Mouse (Mus musculus): ENCODE data around the gene Slco2a1.

Gene Slco2a1

GRCm38 (mm10) chr9:102982376-102982775, 6.1 kb upstream of the Slco2a1 start:
- DNase-seq (ENCODE audit: low read depth, low spot score), result no peak

DNA sequence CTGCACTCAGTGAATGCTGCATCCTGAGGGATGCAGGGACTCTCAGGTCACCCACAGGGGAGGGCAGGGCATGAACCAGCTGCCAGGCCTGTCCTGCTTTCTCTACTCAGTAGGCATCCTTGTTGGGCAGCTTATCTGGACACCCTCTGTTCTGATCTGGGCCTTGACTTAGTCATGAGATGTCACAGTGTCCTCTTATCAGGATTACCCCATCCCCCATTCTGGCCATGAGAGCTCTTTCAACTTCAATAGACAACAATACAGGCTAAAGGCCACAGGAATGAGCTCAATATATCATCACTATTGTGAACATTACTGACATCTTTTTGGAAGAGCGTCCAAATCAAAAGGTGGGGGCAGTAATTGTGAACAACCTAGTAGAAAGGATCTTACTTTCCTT, 3.4 kb upstream of the Slco2a1 start:
- DNase-seq (ENCODE audit: low read depth, low spot score), result no peak

- DNase-seq (ENCODE audit: low read depth, low spot score), result no peak
Observed at GRCm38 (mm10) chr9:102985939-102986338, 2.6 kb upstream of the Slco2a1 start.

DNA sequence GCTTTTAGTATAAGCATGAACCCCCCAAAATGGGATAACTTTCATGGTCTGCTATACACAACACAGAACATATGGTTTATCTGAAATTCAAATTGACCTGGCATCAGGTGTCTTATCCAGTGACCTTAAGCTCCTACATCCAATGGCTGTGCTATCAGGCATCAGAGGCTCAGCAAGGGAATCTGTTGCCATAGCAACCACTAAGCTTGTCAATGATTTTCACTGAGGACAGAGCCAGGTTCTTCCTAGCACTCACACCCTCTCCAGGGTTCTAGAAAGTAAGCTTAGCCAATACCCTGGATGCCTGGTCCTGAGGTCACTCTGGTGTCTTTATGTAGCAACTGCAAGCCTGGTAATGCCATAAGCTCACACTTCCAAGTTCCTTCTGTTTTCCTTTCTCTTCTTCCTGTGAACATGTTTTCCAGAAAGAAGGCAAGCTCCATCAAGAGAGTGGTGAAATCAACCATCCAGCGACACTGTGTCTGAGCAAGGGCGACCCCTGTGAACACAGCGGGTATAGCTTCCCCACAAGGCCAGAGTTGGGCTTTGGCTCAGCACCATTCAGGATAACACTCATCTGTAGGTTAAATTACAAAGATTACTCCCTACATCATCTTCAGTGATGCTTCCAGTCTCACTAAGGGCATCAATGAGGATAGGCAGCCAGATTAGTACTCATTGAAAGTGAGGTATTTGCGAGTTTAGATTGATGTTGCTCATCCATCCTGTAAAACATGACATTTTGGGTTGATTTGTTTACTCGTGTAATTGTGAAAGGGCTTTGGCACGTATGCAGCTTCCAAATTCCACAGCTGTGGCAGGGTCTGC, 2.0 kb downstream of the Slco2a1 start:
- no peak for DNase-seq (ENCODE audit: low read depth, low spot score)

- no peak for DNase-seq (ENCODE audit: low read depth, low spot score)
Observed at GRCm38 (mm10) chr9:102991134-102991406, 2.6 kb downstream of the Slco2a1 start.

DNA sequence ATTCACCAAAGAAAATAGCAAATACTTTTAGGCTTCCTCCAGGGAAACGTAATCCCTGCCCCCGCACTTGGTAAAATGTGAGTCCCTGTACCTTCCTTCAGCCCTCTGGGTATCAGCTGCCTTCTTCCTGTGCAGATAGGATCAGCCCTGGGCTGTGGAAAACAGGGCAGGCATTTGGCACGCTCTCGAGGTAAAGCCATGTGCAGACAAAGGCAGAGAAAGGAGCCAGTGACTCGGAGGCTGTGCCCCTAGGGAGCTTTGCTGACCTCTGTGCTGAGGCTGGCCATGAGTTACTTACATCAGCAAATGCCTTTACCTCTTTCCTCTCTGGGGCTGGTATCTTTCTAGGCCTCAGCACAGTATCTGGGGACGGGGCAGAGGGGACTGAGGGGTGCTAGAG, 4.4 kb downstream of the Slco2a1 start:
- no peak for DNase-seq (ENCODE audit: low read depth, low spot score)

GRCm38 (mm10) chr9:102993764-102994163, 5.3 kb downstream of the Slco2a1 start:
- no peak for DNase-seq (ENCODE audit: low read depth, low spot score)

DNA sequence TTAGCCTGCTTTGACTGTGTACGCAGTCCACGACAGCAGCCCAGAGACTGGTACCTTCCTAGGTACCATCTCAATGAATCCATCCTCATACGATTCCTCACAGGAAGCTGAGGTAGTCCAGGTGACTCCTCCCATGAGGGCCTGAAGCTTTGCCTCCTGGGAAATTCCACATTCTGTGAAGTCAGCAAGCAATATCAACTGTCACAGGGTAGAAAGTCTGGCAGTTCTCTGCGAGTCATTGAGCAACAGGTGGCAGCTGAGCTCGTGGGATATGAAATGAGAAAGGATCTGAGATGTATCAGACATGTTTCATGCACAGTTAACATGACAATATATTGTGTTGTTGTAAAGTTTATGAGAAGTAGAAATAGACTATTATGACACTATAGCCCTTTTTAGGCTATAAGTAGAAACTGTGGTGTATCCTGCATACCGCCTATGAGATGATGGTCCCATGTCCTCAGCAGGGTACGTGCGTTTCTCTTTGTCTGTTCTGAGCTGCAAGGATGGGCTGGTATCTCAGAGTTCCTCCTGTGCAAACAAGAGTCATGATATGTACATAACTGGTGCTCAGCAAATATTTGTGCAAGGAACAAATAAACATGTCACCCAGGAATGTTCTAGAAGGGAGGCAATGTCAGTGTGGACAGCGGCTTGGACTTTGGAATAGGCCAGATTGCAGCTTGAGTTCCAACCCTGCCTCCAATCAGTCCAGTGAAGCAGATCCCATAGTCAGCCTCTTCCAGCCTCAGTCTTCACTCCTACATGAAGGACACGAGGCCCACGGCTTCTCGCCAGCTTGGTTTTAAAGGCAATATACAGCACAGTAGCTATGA, 7.5 kb downstream of the Slco2a1 start:
- DNase-seq (ENCODE audit: low read depth, low spot score), result no peak

- DNase-seq (ENCODE audit: low read depth, low spot score), result no peak
Observed at GRCm38 (mm10) chr9:103000384-103000783, 11.9 kb downstream of the Slco2a1 start.

DNA sequence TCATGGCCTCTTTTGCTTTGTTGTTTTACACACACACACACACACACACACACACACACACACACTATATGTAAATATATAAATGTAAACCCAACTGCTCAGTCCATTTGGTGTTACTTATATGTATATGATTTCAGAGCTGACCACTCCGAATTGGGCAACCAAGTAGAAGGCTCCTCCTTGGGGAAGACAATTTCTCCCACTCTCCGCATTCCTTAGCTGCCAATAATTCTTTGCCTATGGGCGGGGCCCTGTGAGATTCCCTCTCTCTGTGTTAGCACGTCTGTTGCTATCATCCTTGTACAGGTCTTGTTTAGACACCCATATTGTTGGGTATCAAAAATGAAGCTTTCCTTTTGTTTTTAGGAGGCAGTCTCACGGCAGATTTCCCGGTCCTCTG, 15.8 kb downstream of the Slco2a1 start:
- no peak for DNase-seq (ENCODE audit: low read depth, low spot score)

- no peak for DNase-seq (ENCODE audit: low read depth, low spot score)
Observed at GRCm38 (mm10) chr9:103007699-103008078, 19.2 kb downstream of the Slco2a1 start.

DNA sequence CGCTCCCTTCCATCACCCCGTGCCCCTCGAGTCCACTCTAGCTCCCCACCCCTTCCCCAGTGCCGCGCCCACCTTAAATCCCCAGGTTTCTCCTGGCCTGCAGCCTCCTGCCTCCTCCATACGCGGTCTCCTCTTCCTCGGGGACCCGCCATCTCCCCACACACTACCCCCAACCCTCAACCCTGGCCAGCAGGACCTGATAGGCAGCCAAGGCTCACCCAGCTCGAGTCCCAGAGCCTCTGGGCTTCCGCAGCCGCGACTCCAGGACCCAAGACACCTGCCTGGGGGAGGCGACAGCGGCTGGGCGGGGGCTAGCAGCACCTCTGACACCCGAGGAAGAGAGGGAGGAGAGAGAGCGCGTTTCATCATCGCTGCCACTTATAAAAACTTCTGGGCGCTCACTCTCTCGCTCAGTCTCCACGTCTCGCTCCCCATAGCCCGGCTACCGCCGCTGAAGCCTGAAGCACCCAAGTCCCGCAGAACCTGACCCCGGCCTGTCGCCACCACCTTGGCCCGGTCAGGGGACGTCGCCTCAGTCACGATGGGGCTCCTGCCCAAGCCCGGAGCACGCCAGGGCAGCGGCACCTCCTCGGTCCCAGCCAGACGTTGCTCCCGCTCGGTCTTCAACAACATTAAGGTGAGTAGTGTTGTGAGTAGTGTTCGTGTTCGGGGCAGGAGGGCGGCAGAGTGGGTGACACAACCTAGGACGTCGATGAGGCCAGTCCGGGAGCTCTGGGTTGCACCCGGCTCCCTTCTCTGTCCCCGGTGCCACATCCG, 19.8 kb downstream of the Slco2a1 start:
- no peak for DNase-seq (ENCODE audit: low read depth, low spot score)

DNA sequence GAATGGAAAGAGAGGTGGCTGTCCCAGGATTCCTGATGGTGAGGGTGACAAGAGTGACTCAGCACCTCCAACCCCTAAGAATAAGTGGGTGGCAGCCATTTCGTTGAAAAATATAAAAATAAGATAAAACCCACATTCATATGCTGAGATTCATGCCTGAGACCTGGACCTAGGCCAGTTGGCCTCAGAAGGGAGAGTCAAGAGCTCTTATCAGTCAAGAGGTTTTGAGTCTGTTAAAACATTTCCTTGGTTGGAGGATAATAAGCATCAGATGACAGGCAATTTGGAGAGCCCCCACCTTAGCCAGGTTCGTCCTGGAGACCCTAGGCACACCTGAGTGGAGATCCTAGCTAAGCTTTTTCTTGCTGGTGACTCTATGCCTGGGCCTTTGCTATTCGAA, 21.6 kb downstream of the Slco2a1 start:
- no peak for DNase-seq (ENCODE audit: low read depth, low spot score)

- DNase-seq (ENCODE audit: low read depth, low spot score), result no peak
Observed at GRCm38 (mm10) chr9:103013366-103013765, 24.9 kb downstream of the Slco2a1 start.

DNA sequence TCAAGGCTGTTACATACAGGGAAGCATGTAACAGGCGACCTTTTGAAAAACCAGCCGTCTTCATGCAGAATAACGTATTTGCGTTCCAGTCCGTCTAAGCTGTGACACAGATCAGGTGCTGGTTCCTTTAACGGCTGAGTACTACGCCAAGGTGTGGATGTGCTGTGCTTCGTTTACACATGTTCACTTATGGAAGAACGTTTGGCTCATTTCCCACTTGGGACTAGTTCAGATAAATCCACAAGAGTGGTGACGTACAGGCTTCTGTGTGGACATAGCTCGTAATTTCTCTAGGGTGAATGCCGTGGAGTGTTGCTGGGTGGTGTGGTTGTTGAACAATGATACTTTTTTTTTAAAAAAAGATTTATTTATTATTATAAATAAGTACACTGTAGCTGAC, 26.2 kb downstream of the Slco2a1 start:
- DNase-seq (ENCODE audit: low read depth, low spot score), result no peak

- no peak for DNase-seq (ENCODE audit: low read depth, low spot score)
Observed at GRCm38 (mm10) chr9:103024116-103024515, 35.6 kb downstream of the Slco2a1 start.

DNA sequence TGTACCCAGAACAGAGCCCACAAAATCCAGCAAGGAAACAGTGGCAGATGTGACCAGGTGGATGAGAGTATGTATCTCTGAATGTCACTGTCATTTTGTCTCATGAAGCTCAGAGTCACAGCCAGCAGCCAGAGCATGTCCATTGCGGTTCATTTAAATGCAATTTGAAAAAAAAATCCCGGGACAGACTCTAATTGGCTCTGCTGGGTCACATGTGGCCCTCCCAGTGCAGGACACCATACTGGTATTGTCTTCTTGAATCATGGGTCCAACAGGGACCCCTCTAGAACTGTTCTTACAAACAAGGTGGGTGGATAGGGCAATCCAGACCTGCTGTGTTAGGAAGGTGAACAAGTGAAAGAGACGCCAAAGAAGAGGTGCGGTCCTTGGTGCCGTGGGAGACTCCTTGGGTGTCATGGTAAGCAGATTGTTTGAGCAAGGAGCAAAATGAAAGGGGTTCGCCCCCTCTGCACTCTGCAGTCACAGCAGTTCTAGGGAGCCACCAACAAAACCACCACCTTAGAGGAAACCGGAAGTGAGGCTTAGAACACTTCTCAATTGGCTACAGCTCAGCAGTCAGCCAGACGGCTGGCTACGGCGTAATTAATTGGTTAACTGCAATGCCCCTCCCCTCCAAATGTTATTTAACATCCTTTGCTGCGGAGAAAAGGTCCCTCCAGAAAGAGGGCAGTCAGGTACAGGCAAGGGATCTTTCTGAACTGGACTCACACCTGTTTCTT, 38.8 kb downstream of the Slco2a1 start:
- DNase-seq (ENCODE audit: low read depth, low spot score), result no peak

DNA sequence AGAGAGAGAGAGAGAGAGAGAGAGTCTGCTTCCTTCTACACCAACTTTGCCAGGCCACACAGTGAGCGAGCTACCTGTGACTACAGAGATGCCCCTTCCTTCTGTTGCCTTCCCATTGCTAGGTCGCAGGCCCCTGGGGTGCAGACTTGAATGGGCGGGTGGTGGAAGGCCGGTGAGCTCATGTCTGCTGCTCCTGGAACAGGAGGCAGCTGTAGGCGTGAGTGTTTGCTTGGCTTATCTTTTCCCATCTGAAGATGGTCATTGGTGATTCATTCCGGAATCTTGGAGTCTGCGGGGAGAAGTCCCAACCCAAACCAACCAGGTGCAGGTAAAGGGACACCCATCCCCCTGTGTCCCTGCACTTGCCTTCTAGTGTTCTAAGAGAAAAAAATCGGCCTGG, 40.5 kb downstream of the Slco2a1 start:
- no peak for DNase-seq (ENCODE audit: low read depth, low spot score)

DNA sequence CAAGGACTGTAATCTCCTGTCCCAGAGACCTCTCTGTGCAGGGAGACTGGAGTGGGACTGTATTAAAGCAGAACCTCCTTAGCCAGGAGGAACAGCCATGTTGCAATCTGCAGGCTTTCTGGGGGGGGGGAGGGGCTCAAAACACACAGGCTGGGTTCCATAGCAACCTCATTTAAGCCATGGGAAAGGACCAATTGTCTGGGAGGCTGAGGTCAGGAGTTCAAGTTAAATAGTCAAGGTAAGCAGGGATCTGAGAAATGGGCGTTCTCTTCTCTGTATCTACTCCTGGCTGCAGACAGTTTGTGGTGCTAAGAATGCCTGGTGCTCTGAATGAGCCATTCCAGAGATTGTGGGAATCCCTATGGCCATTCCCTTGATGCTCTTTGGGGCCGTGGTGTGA, 41.5 kb downstream of the Slco2a1 start:
- DNase-seq (ENCODE audit: low read depth, low spot score), result no peak

DNA sequence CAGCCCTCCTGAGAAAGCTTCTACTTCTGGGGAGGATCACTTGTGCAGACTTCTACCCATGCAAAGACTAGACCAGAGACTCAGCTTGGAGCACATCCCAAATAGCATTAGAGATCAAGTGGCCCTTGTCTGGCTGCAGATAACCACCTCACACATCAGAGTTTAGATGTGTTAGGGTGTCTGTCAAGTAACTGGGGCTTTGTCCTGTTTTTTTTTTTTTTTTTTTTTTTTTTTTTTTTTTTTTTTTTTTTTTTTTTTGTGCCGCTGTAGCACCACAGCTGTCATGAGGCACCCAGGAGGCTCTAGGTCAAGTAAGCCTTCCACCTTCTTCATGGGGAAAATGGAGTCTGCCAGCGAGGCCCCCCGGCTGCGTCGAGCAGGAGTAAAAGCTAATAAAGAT, 42.7 kb downstream of the Slco2a1 start:
- DNase-seq (ENCODE audit: low read depth, low spot score), result no peak

GRCm38 (mm10) chr9:103032193-103032592, 43.7 kb downstream of the Slco2a1 start:
- DNase-seq (ENCODE audit: low read depth, low spot score), result no peak

GRCm38 (mm10) chr9:103033381-103033780, 44.9 kb downstream of the Slco2a1 start:
- no peak for DNase-seq (ENCODE audit: low read depth, low spot score)

All from CD4-positive helper T cell, adult 2 months (primary cell).